Mouse (Mus musculus) C2C12 (cell line): ENCODE measurements around the gene Tyk2. TPM values are rescaled to one million over a fixed set of nuclear protein-coding genes. Genes with fewer than 3 reads are reported as not detected.
A peak's percentile ranks its signal among the peaks of the same experiment; 100 is the strongest.

ENCODE experiments used
- H3K27me3 ChIP-seq: one replicate; pipeline ENCODE4 v1.6.1; 2011; ENCODE audit not compliant: control insufficient read depth, insufficient read depth, insufficient read length
- H3K36me3 ChIP-seq: one replicate; pipeline ENCODE4 v1.6.1; 2011; ENCODE audit not compliant: control insufficient read depth, insufficient read depth
- H3K4me3 ChIP-seq: one replicate; pipeline ENCODE4 v1.5.1; 2011; ENCODE audit warnings: mild to moderate bottlenecking, control low read depth; ENCODE audit not compliant: poor library complexity, insufficient read depth, severe bottlenecking
- H3K79me2 ChIP-seq: one replicate; pipeline ENCODE4 v1.6.1; 2011; ENCODE audit not compliant: control insufficient read depth, insufficient read depth
- H3K79me3 ChIP-seq: one replicate; pipeline ENCODE4 v1.6.1; 2011; ENCODE audit warnings: low read depth, control low read depth
- H3ac ChIP-seq: one replicate; pipeline ENCODE3; 2011; ENCODE audit warnings: low read depth; ENCODE audit not compliant: control insufficient read depth, insufficient read length
- CEBPB ChIP-seq: IDR thresholded peaks from one replicate; pipeline ENCODE4 v1.6.1; 2011; ENCODE audit warnings: low read depth, mild to moderate bottlenecking, control low read depth, moderate library complexity
- CTCF ChIP-seq: IDR thresholded peaks from one replicate; pipeline ENCODE4 v1.5.1; 2011; ENCODE audit not compliant: control insufficient read depth, insufficient read depth, insufficient read length
- FOSL1 ChIP-seq: IDR thresholded peaks from one replicate; pipeline ENCODE4 v1.8.0; 2011; ENCODE audit warnings: mild to moderate bottlenecking, low read length; ENCODE audit not compliant: poor library complexity, insufficient read depth, severe bottlenecking
- MAX ChIP-seq: IDR thresholded peaks from one replicate; pipeline ENCODE4 v1.6.1; 2011; ENCODE audit warnings: mild to moderate bottlenecking, control low read depth
- MYOD1 ChIP-seq: IDR thresholded peaks from one replicate; pipeline ENCODE4 v1.6.1; 2011; ENCODE audit warnings: low read depth; ENCODE audit not compliant: control insufficient read depth, insufficient read length
- MYOG ChIP-seq: IDR thresholded peaks from one replicate; pipeline ENCODE4 v1.6.1; 2011; ENCODE audit not compliant: control insufficient read depth, insufficient read length; ENCODE audit errors: extremely low read depth
- USF1 ChIP-seq: IDR thresholded peaks from one replicate; pipeline ENCODE4 v1.6.1; 2011; ENCODE audit warnings: low read depth, mild to moderate bottlenecking, control low read depth, moderate library complexity
- polyA plus RNA-seq: library from polyadenylated mRNA; unstranded; fragments of >200 nt; fragmentation: generic; extraction: Trizol; gene quantifications from one replicate; pipeline ENCODE4 v1.2.1, GENCODE M21; 2012; ENCODE audit warnings: missing spikeins

The Tyk2 gene
- polyA plus RNA-seq, 1 experiment, result 8.7 TPM

DNA sequence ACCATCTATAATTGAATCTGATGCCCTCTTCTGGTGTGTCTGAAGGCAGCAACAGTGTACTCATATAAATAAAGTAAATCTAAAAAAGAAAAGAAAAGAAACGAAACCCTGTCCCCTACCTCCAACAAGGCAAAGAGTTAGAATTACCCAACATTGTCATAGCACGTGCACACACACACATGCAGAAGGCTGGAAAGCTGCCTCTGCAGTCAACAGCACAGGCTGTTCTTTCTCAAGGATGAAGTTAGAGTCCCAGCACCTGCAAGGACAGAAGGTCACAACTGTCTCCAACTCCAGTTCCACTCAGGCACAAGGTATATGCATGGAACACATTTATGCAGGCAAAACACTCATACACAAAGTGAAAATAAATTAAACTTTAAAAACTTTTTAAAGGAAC lies 29.0 kb downstream of the Tyk2 start:
- no peaks in the 10 kb centered on the region for H3K27me3 ChIP-seq
- no peaks in the 10 kb centered on the region for H3K36me3 ChIP-seq
- H3K79me2 ChIP-seq, result no peaks in the 10 kb centered on the region
- no peaks in the 10 kb centered on the region for H3K79me3 ChIP-seq
- H3K4me3 ChIP-seq, result no peak overlapping the region
- TF ChIP-seq MYOD1 (no peak), MYOG (no peak), USF1 (no peak), FOSL1 (no peak), MAX (no peak), CEBPB (no peak), CTCF (no peak)
- no peak overlapping the region for H3ac ChIP-seq

DNA sequence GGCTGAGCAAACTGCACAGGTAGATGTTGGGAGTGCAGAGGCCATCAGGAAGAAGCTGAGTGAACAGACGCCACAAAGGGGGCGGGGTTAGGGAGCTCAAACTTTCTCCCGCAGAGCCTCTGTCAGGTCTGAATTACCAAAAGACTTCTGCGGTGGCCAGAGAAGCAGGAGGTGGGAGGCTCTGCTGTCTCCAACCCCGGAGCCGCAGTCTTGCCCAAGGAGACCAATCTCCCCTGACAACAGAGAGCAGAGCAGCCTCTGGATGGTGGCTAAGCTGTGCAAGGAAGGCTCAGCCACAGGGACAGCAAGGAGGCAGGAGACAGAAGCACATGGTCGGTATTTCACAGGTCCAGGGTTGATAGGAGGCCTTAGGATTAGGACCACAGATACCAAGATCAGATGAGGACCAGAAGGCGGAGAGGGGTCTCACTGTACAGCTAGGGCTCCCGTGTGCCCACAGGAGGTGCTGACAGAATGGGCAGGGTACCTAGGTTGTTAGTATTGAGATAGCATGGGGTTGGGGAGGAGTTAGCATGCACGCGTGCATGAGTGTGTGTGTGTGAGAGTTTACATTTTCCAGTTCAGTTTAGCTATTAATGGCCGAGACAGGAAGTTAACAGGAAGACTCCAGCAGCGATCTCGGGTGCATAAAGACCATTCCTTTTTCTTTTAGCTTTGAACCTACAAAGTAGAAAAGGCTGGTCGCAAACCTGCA lies 30.4 kb downstream of the Tyk2 start:
- H3K4me3 ChIP-seq, result no peak overlapping the region
- TF ChIP-seq CTCF (no peak), MAX (no peak), MYOD1 (no peak), MYOG (no peak), USF1 (no peak), CEBPB (no peak), FOSL1 (no peak)
- no peaks in the 10 kb centered on the region for H3K79me3 ChIP-seq
- H3K27me3 ChIP-seq, result no peaks in the 10 kb centered on the region
- no peak overlapping the region for H3ac ChIP-seq
- no peaks in the 10 kb centered on the region for H3K36me3 ChIP-seq
- H3K79me2 ChIP-seq, result no peaks in the 10 kb centered on the region

DNA sequence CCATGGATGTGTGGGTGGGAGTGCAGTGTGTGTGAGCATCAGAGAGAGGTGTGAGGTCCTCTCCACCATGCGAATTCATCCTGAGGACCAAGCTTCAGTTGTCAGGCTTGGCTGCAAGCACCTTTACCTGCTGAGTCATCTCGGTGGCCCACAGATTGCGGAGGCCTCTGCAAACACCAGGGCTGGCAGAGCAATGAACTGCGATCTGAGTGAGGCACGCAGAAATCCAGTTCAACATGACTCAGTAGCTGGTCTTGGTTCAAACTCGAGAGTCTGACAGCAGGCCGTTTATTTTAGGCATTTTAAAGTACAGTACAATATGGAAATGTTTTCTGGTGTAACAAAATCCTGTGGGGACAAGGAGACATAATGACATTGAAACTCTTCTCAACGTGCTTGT lies 33.2 kb downstream of the Tyk2 start:
- no peaks in the 10 kb centered on the region for H3K79me3 ChIP-seq
- H3K36me3 ChIP-seq, result no peaks in the 10 kb centered on the region
- H3K27me3 ChIP-seq, result no peaks in the 10 kb centered on the region
- no peaks in the 10 kb centered on the region for H3K79me2 ChIP-seq
- no peak overlapping the region for H3K4me3 ChIP-seq
- no peak for TF ChIP-seq CTCF
- TF ChIP-seq USF1, result no peak
- TF ChIP-seq FOSL1, result no peak
- TF ChIP-seq CEBPB, result no peak
- no peak for TF ChIP-seq MYOG
- no peak for TF ChIP-seq MAX
- TF ChIP-seq MYOD1, result no peak
- H3ac ChIP-seq, result no peak overlapping the region

DNA sequence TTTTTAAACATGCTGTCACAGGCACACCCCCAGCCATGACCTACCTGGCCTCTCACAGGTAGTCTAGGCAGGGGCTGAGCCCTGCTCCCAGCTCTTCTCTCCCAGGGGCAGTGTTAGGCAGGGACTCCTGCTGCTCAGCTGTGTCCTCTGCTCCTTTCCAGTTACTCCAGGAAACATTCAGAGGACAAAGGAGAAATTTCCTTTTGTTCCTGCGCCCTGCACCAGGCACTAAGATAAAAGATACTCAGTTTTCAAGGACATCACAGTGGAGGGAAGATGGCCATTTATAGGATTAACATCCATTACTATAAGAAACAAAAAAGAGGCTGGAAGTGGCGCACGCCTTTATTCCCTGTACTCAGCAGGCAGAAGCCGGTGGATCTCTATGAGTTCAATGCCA lies 35.1 kb downstream of the Tyk2 start:
- TF ChIP-seq USF1 (no peak), CEBPB (no peak)
- Histone ChIP-seq H3K36me3 (no peaks in the 10 kb centered on the region), H3K79me3 (peaks cover 8% of the 10 kb centered on the region), H3K27me3 (no peaks in the 10 kb centered on the region), H3ac (no peak overlapping the region), H3K4me3 (no peak overlapping the region), H3K79me2 (peaks cover 7% of the 10 kb centered on the region)

DNA sequence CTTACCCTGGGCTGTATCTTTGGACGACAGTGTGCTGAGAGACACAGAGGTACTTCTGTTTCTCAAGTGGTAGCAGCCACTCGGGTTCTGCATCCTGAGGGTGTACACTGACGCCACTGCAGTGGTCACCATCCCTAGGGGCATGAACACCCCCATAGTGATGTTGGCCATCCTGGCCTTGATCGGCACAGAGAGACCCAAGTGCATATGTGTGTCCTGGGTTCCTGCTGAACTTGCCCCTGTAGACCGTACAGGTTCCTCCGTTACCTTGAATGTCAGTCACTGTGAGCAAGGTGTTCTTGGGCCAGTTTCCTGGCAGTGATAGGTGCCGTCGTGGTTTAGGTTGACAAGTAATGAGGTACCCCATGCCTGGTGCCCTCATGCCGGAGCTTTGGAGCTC lies 37.6 kb downstream of the Tyk2 start:
- Histone ChIP-seq H3K27me3 (no peaks in the 10 kb centered on the region), H3K79me2 (peaks cover 32% of the 10 kb centered on the region), H3ac (no peak overlapping the region), H3K79me3 (peaks cover 33% of the 10 kb centered on the region), H3K4me3 (no peak overlapping the region), H3K36me3 (peaks cover 15% of the 10 kb centered on the region)
- TF ChIP-seq MYOG, result no peak
- TF ChIP-seq CTCF, result no peak
- TF ChIP-seq FOSL1, result no peak
- TF ChIP-seq USF1, result no peak
- TF ChIP-seq MAX, result no peak
- TF ChIP-seq CEBPB, result no peak
- no peak for TF ChIP-seq MYOD1

DNA sequence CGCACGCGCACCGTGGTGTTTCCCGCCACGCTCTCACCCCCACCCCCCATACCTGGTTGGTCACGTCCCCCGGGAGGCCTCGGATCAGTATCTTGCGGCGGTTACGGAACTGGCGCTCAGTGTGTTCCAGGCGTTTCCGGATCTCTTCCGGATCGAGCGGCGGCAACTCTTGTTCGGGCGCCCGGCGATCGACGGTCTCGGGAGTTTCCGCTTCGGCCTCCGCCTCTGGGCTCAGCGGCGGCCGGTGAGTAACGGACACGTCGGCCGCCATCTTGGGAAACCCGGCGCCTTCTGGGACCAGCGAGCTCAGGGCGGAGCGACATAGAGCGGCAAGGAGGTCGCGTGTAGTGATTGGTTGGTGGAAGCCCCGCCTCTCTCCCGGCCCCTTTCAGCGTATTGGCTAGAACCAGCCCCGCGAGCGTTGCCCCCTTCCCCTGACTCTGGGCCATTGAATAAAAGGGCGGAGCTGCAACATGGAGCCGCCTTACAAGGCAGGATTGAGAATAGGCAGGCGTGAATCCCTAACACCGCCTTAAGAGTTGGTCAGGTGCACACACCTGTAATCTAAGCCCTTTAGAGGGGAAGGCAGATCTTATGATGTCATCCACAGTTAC lies 39.2 kb downstream of the Tyk2 start, which contains the start of the genes Gm38431 and Raver1:
Gm38431 (minus strand) TSS at position 291 of the 614 bp plus-strand sequence.
Raver1 (minus strand) TSS at position 302 of the 614 bp plus-strand sequence.
- peaks cover 44% of the 10 kb centered on the region for H3K79me3 ChIP-seq
- peak within 1 kb of the TSS; percentile 72 for H3K4me3 ChIP-seq
- no peaks in the 10 kb centered on the region for H3K27me3 ChIP-seq
- H3K79me2 ChIP-seq, result peaks cover 48% of the 10 kb centered on the region
- peak within 1 kb of the TSS; percentile 69 for H3ac ChIP-seq
- H3K36me3 ChIP-seq, result peaks cover 30% of the 10 kb centered on the region
- TF ChIP-seq MAX (no peak), FOSL1 (no peak), CEBPB (no peak), MYOG (no peak), MYOD1 (no peak), USF1 (no peak), CTCF (no peak)
